Mouse (Mus musculus) gastrocnemius, adult 8-10 months (tissue): ENCODE data around the gene Fbxw9. TPM values are rescaled to one million over a fixed set of nuclear protein-coding genes. Genes with fewer than 3 reads are reported as not detected.
"Not testable (repeated sequence)": the region's sequence is repeated elsewhere in the genome, so short reads cannot be mapped to it uniquely, and the experiment has no call there.

Experiments used
- DNase-seq, 2 experiments: peaks; one replicate each; pipeline ENCODE4 v3.0.0; 2022; ENCODE audit warnings: low spot score in 2 of 2
- total RNA-seq, 4 experiments: library from RNA; stranded (reverse); gene quantifications; 2 replicates each; pipeline ENCODE4 v1.2.4; 2022

Gene Fbxw9
- total RNA-seq, 4 experiments from 2014 or later, result 1.4 to 2.5 (median 1.8) TPM

DNA sequence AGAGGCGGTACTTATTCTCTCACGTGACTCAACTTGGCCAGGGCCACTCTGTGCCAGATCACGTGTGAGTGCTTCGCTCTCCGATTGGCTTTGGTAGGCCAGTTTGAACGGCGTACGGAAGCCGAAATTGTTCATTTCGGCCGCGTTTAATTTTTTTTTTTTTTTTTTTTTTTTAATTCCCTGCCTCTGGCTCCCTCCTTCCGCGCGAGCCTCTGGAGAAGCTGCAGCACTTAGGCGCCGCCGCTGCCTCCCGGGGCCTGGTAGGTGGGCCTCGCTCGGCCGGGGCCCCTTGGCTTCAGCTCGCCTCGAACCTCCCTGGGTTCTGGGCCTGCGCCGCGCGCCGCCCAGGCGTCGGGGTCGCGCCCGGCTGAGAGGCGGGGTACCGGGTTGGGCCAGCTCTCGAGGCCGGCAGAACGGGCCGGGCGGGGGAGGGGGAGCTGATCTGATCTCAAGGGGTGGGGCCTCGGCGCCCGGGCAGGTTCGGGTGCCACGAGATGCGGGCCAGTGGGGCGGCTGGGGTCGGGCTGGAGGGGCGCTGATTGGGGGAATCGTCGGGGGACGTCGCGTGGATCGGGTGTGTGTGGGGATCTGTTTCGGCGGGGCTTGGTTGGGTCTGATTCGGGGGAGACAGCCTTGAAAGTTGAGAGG, 23.0 kb upstream of the Fbxw9 start, which contains the start of gene Tnpo2:
Gene Tnpo2, plus strand, starts transcription at position 198 of the 648 bp plus-strand sequence.
- DNase-seq, result peak; percentile 88 to 90

DNA sequence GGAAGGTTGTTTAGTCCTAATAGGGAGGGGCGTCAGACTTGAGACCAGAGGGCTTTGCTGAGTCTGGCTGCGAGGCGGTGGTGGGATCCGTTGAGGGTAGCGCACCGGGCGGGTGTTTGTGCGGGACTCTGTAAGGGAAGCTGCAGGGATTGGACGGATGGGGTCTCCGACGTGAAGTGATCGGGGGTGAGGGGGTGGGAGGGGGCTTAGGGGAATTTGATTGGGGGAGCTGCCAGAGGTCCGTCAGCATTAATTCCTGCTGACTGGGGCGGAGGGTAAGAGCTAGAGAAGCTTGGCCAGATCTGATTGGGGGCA, 22.5 kb upstream of the Fbxw9 start:
- no peak for DNase-seq

DNA sequence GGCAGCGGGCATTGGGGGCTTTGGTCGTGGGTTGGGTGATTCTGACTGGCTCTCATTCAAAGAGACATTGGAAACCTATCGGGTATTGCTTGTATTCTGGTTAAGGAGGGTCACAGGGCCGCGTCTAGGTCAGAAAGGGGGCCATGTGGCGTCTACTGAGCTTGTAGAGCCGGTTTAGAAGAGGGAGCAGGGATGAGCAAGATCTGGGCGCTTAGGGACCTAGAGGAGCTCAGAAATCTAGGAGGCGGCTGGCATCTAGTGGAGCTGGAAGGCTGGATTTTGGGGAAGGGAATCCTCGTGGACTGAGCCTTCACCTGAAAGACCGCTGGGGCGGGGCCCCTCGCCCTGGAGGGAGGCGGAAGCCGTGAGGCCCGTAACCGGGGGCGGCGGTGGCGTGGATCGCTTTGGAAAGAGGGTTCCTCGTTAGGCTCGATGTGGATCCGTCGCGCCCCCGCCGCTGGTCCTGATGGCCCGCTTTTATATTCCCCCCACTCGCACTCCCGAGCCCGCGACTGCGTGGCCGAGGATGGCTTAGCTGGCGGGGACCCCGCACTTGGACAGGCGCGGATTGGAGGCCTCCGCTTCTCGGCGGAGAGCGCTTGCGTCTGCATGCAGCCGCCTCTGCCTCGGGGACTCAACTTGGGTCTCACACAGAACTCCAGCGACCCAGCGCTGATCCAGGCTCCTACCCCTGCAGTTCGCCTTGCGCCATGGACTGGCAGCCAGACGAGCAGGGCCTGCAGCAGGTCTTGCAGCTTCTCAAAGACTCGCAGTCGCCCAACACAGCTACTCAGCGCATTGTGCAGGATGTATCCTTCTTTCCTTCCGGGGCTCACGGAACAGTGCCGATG, 21.9 kb upstream of the Fbxw9 start:
- no peak for DNase-seq

DNA sequence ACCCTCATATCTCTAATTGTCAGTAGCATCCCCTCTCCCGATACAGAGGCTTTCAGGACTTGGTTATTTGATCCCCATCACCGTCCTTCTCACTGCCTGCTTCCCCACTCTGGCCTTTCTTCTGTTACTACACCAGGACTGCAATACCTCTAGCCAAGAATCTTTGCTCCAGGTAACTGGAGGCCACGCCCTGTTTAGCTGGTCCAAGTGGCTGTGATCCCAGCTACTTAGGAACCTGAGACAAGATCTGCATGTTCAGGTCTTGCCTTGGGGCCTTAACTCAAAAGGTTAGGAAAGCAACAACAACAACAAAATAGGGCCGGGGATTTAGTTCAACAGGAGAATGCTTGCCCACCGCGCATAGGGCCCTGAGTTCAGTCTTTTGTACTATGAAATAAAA, 16.2 kb upstream of the Fbxw9 start:
- no peak for DNase-seq

DNA sequence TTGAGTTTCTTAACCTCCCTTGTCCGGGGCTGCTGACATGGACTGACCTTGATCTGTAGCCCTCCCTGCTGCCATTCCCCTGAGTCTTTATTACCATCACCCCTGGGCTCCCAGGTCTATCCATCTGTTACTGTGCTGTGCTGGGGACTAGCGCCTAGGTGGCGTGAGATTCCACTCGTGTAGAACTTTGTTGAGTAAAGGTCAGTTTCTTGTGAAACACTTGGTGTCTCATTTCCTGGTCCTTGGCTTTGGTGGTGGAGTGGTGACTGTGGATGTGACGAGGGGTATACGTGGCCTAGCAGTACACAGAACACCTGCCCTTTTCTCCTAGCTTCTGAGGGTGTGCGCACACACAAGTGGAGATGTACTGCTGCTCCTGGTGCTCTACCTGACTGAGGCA, 2.5 kb upstream of the Fbxw9 start:
- DNase-seq, result no peak

DNA sequence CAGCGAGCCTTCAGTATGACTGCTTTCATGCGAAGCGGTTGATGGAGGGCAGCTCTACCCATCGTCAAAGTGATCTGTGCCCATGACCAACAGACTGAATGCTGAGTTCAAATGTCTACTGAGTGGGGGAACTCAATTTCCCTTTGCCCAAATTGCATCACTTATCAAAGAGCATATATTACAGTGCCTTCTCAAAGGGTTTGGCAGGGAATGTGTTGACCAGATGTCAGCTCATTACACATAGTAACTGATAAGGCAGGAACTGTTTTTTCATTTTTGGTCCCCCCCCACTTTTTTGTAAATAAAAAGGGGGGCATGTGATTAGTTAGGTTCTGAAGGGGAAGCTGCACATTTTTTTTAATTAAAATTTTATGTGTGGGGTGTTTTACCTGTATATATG, 2.7 kb downstream of the Fbxw9 start:
- DNase-seq, result no peak

DNA sequence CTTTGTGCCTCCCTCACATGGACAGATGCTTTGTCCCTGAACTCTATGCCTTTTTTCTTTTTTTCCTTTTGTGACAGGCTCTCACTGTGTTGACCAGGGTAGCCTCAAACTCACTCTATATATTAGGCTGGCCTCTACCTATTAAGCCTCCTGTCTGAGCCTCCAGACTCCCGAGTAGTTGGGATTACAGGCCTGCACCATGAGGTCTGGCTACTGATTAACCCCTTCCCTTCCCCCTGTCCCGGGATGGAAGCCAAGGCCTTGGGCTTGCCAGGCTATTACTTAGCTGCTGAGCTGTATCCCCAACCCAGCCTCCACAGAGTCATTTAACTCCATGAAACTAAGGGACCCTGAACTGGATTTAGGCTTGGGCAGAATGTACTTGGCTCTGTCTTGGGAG, 5.4 kb downstream of the Fbxw9 start:
- DNase-seq, result no peak

DNA sequence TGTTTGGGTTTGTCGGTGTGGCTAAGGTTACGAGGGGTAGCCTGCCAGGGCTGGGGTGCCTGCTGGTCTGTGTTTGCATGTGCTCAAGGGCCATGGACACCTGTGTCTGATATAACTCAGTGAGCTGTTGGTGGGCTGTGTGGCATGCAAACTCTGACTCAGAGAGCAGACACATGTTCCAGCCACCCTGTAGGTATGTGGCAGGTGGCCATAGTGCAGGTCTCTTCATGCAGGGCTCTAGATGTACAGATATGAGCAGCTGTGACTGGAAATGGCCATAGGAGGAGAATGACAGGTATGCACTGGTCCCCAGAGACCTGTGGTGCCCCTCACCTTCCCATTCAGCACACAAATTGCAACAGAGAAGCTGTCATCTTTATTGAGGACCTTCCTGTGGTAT, 7.3 kb downstream of the Fbxw9 start:
- no peak for DNase-seq

DNA sequence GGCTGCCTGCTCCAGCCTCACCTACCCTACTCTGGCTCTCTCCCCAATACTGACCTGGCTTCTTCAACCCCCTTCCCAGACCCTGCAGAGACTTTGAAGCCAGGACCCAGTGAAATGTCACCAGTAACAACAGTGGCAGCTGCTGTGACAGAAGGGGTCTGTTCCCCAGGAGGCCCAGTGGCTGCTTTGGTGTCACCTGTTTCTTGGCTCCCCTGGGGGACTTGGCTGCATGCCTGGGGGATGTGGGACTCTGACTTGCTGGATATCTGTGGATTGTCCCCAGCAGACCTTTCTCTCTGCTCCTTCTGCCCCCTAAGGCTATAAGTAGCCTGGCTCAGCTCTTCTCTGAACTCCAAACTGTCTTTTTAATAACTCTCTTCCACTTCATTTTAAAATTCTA, 8.1 kb downstream of the Fbxw9 start, which contains the start of gene Gm5741:
Gene Gm5741, minus strand, starts transcription at position 1 of the 400 bp plus-strand sequence.
- no peak for DNase-seq

DNA sequence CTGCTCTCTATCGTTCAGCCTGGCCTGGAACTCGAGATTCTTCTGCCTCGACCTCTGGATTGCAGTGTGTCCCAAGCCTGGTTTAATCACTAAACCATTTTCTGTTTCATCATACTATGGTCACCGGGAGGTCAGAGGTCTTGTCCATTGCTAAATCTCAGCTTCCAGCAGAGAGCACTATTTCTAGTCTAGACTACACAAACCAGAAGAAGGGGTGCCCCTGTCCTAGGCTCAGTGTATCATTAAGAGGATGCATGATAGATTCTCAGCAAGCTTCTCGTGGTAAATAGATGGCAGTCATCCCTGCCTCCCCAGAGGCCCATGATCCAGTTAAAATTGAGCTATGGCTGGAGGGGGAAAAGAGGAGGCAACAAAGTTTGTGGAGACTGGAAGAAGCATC, 11.2 kb downstream of the Fbxw9 start:
- DNase-seq, result no peak

DNA sequence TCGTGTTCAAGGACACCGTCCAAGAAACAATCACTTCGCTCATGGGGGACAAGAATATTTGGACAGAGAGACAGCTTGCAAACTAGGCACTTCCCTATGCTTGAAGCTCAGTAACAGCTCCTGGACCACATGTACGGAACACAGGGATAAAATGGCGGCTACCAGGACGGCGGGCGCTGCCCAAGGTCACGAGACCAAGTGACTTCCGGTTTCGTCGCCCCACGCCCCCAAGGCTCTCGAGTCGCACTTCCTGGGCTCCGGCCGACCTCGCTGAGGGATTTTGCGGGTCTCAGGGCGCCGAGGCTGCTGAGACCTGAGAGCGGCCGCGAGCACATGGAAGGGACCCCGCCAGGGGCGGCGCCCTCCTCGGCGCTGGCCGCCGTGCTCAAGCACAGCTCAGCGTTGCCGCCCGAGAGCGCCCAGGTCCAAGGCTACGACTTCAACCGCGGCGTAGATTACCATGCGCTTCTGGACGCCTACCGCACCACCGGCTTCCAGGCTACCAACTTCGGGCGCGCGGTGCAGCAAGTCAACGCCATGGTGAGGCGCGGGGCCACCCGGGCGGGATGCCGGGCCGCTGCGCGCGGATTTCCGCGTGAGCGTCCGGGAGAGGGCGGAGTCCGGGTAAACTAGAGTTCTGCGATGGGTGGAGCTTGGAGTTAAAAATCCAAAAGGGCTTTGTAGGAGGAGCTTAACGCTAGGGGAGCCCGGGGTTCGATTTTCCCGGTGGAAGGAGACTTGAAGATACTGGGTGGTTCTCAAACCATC, 11.8 kb downstream of the Fbxw9 start, which contains the start of gene Dhps:
Gene Dhps, plus strand, starts transcription at position 244 of the 768 bp plus-strand sequence.
- peak; percentile 84 to 87 for DNase-seq

DNA sequence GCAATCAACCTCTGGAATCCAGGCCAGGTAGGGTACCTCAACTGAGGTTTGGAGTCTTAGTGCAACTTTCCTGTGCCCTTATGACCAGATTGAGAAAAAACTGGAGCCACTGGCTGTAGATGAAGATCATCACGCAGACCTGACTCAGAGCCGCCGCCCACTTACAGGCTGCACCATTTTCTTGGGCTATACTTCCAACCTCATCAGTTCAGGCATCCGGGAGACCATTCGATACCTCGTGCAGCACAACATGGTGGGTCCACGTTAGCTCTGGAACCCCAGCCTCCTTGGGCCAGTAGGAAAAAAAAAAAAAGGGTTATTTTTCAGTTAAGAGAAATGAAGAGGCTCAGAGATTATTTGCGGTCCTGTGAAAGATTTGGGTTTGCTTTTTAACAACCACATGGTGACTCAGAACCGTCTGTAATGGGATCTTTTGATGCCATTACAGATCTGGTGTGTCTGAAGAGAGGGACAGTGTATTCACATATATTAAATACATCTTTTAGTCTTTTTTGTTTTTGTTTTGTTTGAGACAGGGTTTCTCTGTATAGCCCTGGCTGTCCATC, 12.6 kb downstream of the Fbxw9 start:
- no peak for DNase-seq

DNA sequence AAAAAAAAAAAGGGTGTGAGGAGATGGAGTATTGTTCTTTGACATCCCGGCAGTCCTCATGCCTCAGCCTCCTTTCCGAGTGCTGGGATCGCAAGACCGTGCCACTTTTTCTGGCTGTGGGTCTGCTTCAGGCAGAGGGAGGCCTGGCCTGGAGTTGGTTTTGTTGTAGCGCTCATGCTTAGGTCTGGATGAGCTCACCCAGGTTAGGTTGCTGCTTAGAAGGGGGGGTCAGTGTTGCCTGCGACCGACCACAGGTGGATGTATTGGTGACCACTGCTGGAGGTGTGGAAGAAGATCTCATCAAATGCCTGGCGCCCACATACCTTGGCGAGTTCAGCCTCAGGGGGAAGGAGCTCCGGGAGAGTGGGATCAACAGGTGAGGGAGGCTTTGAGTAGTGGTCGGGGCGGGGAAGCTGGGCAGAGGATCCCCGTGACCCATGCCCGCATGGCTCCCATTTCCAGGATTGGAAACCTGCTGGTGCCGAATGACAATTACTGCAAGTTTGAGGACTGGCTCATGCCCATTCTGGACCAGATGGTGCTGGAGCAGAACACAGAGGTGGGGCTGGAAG, 13.3 kb downstream of the Fbxw9 start:
- no peak for DNase-seq

DNA sequence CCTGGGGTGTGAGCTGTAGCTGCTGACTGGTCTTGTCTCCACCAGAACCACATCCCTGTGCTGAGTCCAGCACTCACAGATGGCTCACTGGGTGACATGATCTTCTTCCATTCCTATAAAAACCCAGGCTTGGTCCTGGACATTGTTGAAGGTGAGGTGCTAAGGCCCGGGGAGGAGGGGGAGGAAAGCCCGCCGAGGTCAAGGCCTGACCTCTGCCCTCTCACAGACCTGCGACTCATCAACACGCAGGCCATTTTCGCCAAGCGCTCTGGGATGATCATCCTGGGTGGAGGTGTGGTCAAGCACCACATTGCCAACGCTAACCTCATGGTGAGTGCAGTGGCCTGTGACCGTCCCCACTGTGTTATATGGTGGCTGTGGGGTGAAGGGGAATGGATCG, 14.3 kb downstream of the Fbxw9 start:
- no peak for DNase-seq

DNA sequence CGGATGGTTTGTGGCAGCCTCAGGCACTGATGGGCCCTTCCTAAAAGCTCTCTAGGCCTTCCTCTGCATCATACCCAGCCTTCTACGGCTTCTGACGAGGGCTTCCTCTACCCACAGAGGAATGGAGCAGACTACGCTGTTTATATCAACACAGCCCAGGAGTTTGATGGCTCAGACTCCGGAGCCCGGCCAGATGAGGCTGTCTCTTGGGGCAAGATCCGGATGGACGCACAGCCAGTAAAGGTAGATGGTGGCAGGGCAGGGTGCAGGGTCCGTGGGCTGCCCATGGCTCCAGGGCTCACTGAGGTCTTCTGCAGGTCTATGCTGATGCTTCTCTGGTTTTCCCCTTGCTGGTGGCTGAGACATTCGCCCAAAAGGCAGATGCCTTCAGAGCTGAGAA, 14.8 kb downstream of the Fbxw9 start:
- DNase-seq, result no peak

DNA sequence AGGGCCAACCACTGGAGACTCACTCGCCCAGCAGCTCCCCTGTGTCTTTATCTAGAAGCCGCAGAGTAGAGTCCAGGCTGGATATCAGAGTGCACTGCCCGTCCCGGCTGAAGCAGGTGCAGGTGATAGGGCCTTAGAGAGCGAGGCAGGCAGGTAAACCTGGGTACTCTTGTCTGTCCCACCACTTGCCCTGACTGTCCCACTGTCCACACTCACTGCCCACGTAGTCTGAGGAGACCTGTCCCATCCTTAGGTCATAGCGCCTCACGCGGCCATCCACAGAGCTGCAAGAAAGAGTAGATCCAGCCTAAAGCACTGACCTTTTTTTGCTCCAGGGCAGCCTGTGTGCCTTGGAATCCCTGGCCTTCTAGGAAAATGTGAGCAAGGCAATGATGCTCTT, 16.1 kb downstream of the Fbxw9 start:
- DNase-seq, result no peak

DNA sequence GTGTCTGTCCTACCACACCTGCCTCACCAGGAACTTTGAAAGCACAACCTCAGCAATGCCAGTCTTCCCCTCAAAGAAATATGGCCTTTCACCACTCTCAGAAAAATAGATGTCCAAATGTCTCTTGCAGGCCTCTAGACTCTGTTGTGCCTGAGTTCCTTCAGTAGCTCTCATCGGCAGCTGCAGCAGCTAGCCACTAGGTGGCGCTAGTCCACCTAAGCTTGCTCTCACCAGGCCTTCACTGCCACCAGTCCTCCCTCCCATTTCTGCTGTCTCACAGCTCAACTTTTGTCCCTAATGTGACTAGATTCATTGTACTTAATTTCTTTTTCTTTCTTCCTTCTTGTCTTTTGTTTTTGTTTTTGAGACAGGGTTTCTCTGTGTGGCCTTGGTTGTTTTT, 17.1 kb downstream of the Fbxw9 start:
- peak; percentile 48 to 52 for DNase-seq

DNA sequence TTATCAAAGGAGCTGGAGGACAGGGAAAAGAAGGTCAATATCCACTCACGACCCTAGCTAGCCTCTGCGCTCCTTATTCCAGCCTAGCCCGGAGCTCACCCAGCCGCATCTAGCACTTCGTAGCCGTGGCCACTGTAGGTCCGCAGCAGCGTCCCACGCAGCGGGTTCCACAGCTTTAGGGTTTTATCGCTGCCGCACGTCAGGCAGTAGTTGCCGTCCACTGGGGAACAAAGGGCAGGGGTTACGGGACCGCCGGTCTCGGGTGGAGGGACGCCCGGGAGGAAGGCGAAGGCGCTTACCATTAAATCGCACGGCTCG, 20.3 kb downstream of the Fbxw9 start:
- no peak for DNase-seq

DNA sequence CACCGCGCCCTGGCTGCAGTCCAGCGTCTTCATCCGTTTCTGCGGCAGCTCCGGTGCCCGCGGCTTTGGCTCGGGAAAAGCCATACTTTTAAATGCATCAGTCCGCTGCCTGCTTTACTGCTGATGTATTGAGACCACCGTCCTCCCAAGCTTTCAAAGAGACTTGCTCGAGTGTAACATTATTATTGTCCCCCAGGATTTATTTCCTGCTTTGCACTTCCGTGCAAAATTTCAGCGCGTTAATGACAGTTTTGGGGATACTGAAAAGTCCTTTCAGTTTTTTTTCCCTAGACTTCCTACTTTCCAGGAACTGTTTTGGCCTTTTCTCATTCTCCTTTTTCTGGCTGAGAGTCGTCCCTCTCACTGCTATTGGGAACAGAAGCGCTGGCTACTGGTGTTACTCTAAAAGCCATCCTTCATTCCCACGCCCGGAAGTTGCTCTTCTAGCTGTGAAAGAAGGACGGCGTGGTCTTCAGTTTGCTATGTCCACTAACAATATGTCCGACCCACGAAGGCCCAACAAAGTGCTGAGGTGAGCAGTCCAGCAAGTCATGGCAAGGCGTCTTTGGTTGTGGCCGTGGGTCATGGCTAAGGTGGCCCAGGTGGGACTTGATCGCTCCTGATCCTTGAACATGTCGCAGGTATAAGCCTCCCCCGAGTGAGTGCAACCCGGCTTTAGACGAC, 20.8 kb downstream of the Fbxw9 start, which contains the start of gene Wdr83os:
Gene Wdr83os, plus strand, starts transcription at position 209 of the 684 bp plus-strand sequence.
- DNase-seq, result no peak

DNA sequence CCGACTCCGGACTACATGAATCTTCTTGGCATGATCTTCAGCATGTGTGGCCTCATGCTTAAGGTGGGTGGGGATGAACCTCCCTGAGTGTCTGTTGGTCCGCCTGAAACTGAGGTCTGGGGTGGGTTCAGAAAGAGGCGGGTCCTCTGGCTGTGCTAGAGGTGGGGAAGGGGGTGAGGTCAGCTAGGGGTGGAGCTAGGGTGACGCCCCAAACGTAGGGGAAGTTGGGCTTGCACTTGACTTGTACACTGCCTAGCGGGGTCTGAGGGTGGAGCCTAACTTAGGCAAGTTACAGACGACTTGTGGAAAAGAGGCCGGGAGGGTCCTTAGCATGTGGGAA, 21.3 kb downstream of the Fbxw9 start, which contains the start of gene Wdr83:
Gene Wdr83, minus strand, starts transcription at position 91 of the 340 bp plus-strand sequence.
- DNase-seq, result no peak

DNA sequence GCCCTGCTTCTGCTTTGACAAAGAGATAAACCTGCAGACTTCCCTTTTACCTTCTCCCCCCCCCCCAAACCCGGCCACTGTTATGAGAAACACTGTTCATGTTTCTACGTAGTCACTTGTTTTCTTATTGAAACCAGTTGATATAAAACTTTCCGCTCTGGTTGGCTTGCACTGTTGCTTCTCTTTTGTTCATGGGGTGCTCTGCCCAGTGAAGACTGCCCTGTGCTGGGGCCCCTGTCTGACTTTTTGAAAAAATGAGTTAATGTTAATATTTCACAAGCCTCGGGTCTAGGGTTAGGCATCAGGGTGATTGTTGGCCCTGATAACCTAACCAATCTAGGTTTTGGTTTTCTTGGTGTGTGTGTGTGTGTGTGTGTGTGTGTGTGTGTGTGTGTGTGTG, 22.3 kb downstream of the Fbxw9 start:
- DNase-seq, result not testable (repeated sequence)
